Mouse (Mus musculus) heart, adult 18-20 months (tissue): ENCODE measurements around the gene Nxph4. TPM values are rescaled to one million over a fixed set of nuclear protein-coding genes. Genes with fewer than 3 reads are reported as not detected.
A peak's percentile ranks its signal among the peaks of the same experiment; 100 is the strongest.

Source experiments
- DNase-seq, 2 experiments: peaks; one replicate each; pipeline ENCODE4 v3.0.0; 2021 to 2022; ENCODE audit warnings: mixed read lengths in 1 of 2
- total RNA-seq, 2 experiments: library from RNA; stranded (reverse); gene quantifications; 2 replicates each; pipeline ENCODE4 v1.2.3; 2021

The Nxph4 gene
- total RNA-seq, 2 experiments from 2014 or later: 0.35 to 0.39 TPM

- DNase-seq: no peak
Observed at GRCm38 (mm10) chr10:127488856-127489255, 45.5 kb downstream of the Nxph4 start.

GRCm38 (mm10) chr10:127485235-127485634 lies 49.1 kb downstream of the Nxph4 start:
- no peak for DNase-seq

- peak; percentile 51 to 74 for DNase-seq
Observed at GRCm38 (mm10) chr10:127480833-127481813, 53.2 kb downstream of the Nxph4 start.

- peak; percentile 15 to 57 for DNase-seq
Observed at GRCm38 (mm10) chr10:127479131-127479530, 55.2 kb downstream of the Nxph4 start.

GRCm38 (mm10) chr10:127477301-127477700 lies 57.1 kb downstream of the Nxph4 start:
- no peak for DNase-seq

- no peak for DNase-seq
Observed at GRCm38 (mm10) chr10:127476541-127476940, 57.8 kb downstream of the Nxph4 start.

Other genes with a start within 250 kb of the Nxph4 start
- gene Mbd6, start 245.5 kb downstream of the Nxph4 start, total RNA-seq: 10 to 100 TPM; 16.7 to 20.2 TPM
- 10 to 100 TPM; 43.7 to 44.8 TPM for gene Mars, start 222.8 kb downstream of the Nxph4 start, total RNA-seq
- 1 to 10 TPM; 4.0 to 5.4 TPM for gene Arhgap9, start 212.6 kb downstream of the Nxph4 start, total RNA-seq
- under 1 TPM; 0.82 to 0.87 TPM for gene Gli1, start 192.6 kb downstream of the Nxph4 start, total RNA-seq
- gene Inhbe, start 180.1 kb downstream of the Nxph4 start, total RNA-seq: not detected
- not detected for gene Inhbc, start 164.1 kb downstream of the Nxph4 start, total RNA-seq
- 100 to 1,000 TPM; 146 to 169 TPM for gene R3hdm2, start 154.2 kb downstream of the Nxph4 start, total RNA-seq
- gene Stac3, start 32.9 kb downstream of the Nxph4 start, total RNA-seq: under 1 TPM; 0.37 to 0.54 TPM
- 10 to 100 TPM; 23.9 to 27.0 TPM for gene Ndufa4l2, start 19.6 kb downstream of the Nxph4 start, total RNA-seq
- gene Shmt2, start 12.1 kb downstream of the Nxph4 start, total RNA-seq: 10 to 100 TPM; 39.3 to 44.7 TPM
- 10 to 100 TPM; 65.2 to 69.7 TPM for gene Lrp1, start 86.6 kb upstream of the Nxph4 start, total RNA-seq
- gene Stat6, start 108.4 kb upstream of the Nxph4 start, total RNA-seq: 10 to 100 TPM; 45.2 to 45.7 TPM
- gene Nemp1, start 132.3 kb upstream of the Nxph4 start, total RNA-seq: 1 to 10 TPM; 3.6 to 3.8 TPM
- gene Nab2, start 134.0 kb upstream of the Nxph4 start, total RNA-seq: 1 to 10 TPM; 4.8 to 5.3 TPM
- under 1 TPM in 1 of 2 experiments, not detected in 1; 0.08 TPM for gene Myo1a, start 170.6 kb upstream of the Nxph4 start, total RNA-seq
- gene Tac2, start 189.9 kb upstream of the Nxph4 start, total RNA-seq: not detected
- 1 to 10 TPM; 6.8 to 7.6 TPM for gene Zbtb39, start 205.0 kb upstream of the Nxph4 start, total RNA-seq
- 1 to 10 TPM; 3.3 to 3.5 TPM for gene Gpr182, start 217.2 kb upstream of the Nxph4 start, total RNA-seq
- under 1 TPM; 0.07 to 0.10 TPM for gene Rdh1, start 225.2 kb upstream of the Nxph4 start, total RNA-seq
- gene Rdh16f1, start 225.2 kb upstream of the Nxph4 start, total RNA-seq: under 1 TPM in 1 of 2 experiments, not detected in 1; 0.10 TPM
- gene Rdh9, start 241.8 kb upstream of the Nxph4 start, total RNA-seq: not detected